Mouse (Mus musculus) layer of hippocampus, postnatal 10 days (tissue): ENCODE data around the gene Rhoj. TPM values are rescaled to one million over a fixed set of nuclear protein-coding genes. Genes with fewer than 3 reads are reported as not detected.

ENCODE experiments used
- total RNA-seq, 2 experiments: library from RNA; stranded (reverse); gene quantifications; 2 replicates each; pipeline ENCODE4 v1.2.3; 2021

Gene Rhoj
- total RNA-seq, 2 experiments from 2014 or later, result 6.6 to 9.7 TPM

Other genes with a start within 250 kb of the Rhoj start
- gene Kcnh5, start 131.0 kb upstream of the Rhoj start, total RNA-seq, result 1 to 10 TPM; 7.0 to 8.0 TPM
- gene Gphb5, start 108.5 kb downstream of the Rhoj start, total RNA-seq, result not detected